Mouse (Mus musculus): ENCODE data around the gene Itga2b. TPM values are rescaled to one million over a fixed set of nuclear protein-coding genes. Genes with fewer than 3 reads are reported as not detected.

Itga2b gene
- 6.0 and 6.6 TPM in 2 replicates for polyA plus RNA-seq (2014; fragmentation: Nextera tagmentation; extraction: Ambion mirVana)

- ATAC-seq (ENCODE audit: low read depth) (no peak), DNase-seq (ENCODE audit: low spot score) (no peak)
- Histone ChIP-seq H3K27ac (replicated peaks; ENCODE audit: low read depth, low read length) (no peak within 1 kb of the TSS), H3K4me1 (ENCODE audit: control insufficient read depth, insufficient read depth, low read length) (peaks cover 20% of the 10 kb centered on the region), H3K9me3 (ENCODE audit: control insufficient read depth, low read length) (no peaks in the 10 kb centered on the region), H3K9ac (ENCODE audit: low read depth, low read length) (no peak within 1 kb of the TSS), H3K4me2 (ENCODE audit: low read depth, low read length) (no peak within 1 kb of the TSS), H3K36me3 (ENCODE audit: control insufficient read depth, insufficient read depth, low read length) (0 out of 2 replicates have a peak, but pooled peaks cover 5% of the 10 kb centered on the region), H3K27me3 (replicated peaks; ENCODE audit: control insufficient read depth, insufficient read depth, low read length) (0 out of 2 replicates have a peak, but pooled peaks cover 8% of the 10 kb centered on the region), H3K4me3 (ENCODE audit: low read depth, low read length) (no peak within 1 kb of the TSS)
- 68% methylated on average over 11 of the region's 11 CpGs for WGBS
These were observed at the start of gene Itga2b for GRCm38 (mm10) chr11:102469648-102470357. Itga2b (minus strand) TSS chr11:102470122.

GRCm38 (mm10) chr11:102514793-102515424 lies 45.0 kb upstream of the Itga2b start:
- DNase-seq (ENCODE audit: low spot score): no peak
- Histone ChIP-seq H3K36me3 (ENCODE audit: control insufficient read depth, insufficient read depth, low read length) (peaks cover 24% of the 10 kb centered on the region), H3K9ac (ENCODE audit: low read depth, low read length) (no peak overlapping the region), H3K4me2 (ENCODE audit: low read depth, low read length) (no peak overlapping the region), H3K4me3 (ENCODE audit: low read depth, low read length) (no peak overlapping the region), H3K4me1 (ENCODE audit: control insufficient read depth, insufficient read depth, low read length) (no peaks in the 10 kb centered on the region), H3K9me3 (ENCODE audit: control insufficient read depth, low read length) (no peaks in the 10 kb centered on the region), H3K27ac (replicated peaks; ENCODE audit: low read depth, low read length) (no peak overlapping the region), H3K27me3 (replicated peaks; ENCODE audit: control insufficient read depth, insufficient read depth, low read length) (no peaks in the 10 kb centered on the region)
- WGBS: 95% methylated on average over 1 of the region's 1 CpGs
- ATAC-seq (ENCODE audit: low read depth): no peak

GRCm38 (mm10) chr11:102510226-102510625 lies 40.3 kb upstream of the Itga2b start:
- Histone ChIP-seq H3K9ac (ENCODE audit: low read depth, low read length) (no peak overlapping the region), H3K27ac (replicated peaks; ENCODE audit: low read depth, low read length) (no peak overlapping the region), H3K4me3 (ENCODE audit: low read depth, low read length) (no peak overlapping the region), H3K4me2 (ENCODE audit: low read depth, low read length) (no peak overlapping the region), H3K4me1 (ENCODE audit: control insufficient read depth, insufficient read depth, low read length) (no peaks in the 10 kb centered on the region), H3K27me3 (replicated peaks; ENCODE audit: control insufficient read depth, insufficient read depth, low read length) (no peaks in the 10 kb centered on the region), H3K36me3 (ENCODE audit: control insufficient read depth, insufficient read depth, low read length) (peaks cover 39% of the 10 kb centered on the region), H3K9me3 (ENCODE audit: control insufficient read depth, low read length) (no peaks in the 10 kb centered on the region)
- DNase-seq (ENCODE audit: low spot score) (no peak), ATAC-seq (ENCODE audit: low read depth) (no peak)
- WGBS: 76% methylated on average over 6 of the region's 6 CpGs

- WGBS: 82% methylated on average over 2 of the region's 2 CpGs
- Histone ChIP-seq H3K9ac (ENCODE audit: low read depth, low read length) (no peak overlapping the region), H3K36me3 (ENCODE audit: control insufficient read depth, insufficient read depth, low read length) (peaks cover 67% of the 10 kb centered on the region), H3K4me2 (ENCODE audit: low read depth, low read length) (no peak overlapping the region), H3K4me1 (ENCODE audit: control insufficient read depth, insufficient read depth, low read length) (no peaks in the 10 kb centered on the region), H3K9me3 (ENCODE audit: control insufficient read depth, low read length) (no peaks in the 10 kb centered on the region), H3K27ac (replicated peaks; ENCODE audit: low read depth, low read length) (no peak overlapping the region), H3K4me3 (ENCODE audit: low read depth, low read length) (no peak overlapping the region), H3K27me3 (replicated peaks; ENCODE audit: control insufficient read depth, insufficient read depth, low read length) (no peaks in the 10 kb centered on the region)
- ATAC-seq (ENCODE audit: low read depth) (no peak), DNase-seq (ENCODE audit: low spot score) (no peak)
These were observed 26.8 kb upstream of the Itga2b start for GRCm38 (mm10) chr11:102496732-102497131.

- H3K9ac ChIP-seq (ENCODE audit: low read depth, low read length): no peak overlapping the region
- H3K27ac ChIP-seq (replicated peaks; ENCODE audit: low read depth, low read length): no peak overlapping the region
- ATAC-seq (ENCODE audit: low read depth) (no peak), DNase-seq (ENCODE audit: low spot score) (no peak)
- no peak overlapping the region for H3K4me2 ChIP-seq (ENCODE audit: low read depth, low read length)
- H3K36me3 ChIP-seq (ENCODE audit: control insufficient read depth, insufficient read depth, low read length): peaks cover 65% of the 10 kb centered on the region
- no peaks in the 10 kb centered on the region for H3K27me3 ChIP-seq (replicated peaks; ENCODE audit: control insufficient read depth, insufficient read depth, low read length)
- no peak overlapping the region for H3K4me3 ChIP-seq (ENCODE audit: low read depth, low read length)
- no peaks in the 10 kb centered on the region for H3K9me3 ChIP-seq (ENCODE audit: control insufficient read depth, low read length)
- WGBS: 70% methylated on average over 2 of the region's 2 CpGs
- no peaks in the 10 kb centered on the region for H3K4me1 ChIP-seq (ENCODE audit: control insufficient read depth, insufficient read depth, low read length)
These were observed 26.3 kb upstream of the Itga2b start for GRCm38 (mm10) chr11:102496206-102496605.

- Histone ChIP-seq H3K4me1 (ENCODE audit: control insufficient read depth, insufficient read depth, low read length) (no peaks in the 10 kb centered on the region), H3K4me2 (ENCODE audit: low read depth, low read length) (no peak overlapping the region), H3K27ac (replicated peaks; ENCODE audit: low read depth, low read length) (no peak overlapping the region), H3K36me3 (ENCODE audit: control insufficient read depth, insufficient read depth, low read length) (peaks cover 60% of the 10 kb centered on the region), H3K4me3 (ENCODE audit: low read depth, low read length) (no peak overlapping the region), H3K27me3 (replicated peaks; ENCODE audit: control insufficient read depth, insufficient read depth, low read length) (no peaks in the 10 kb centered on the region), H3K9me3 (ENCODE audit: control insufficient read depth, low read length) (no peaks in the 10 kb centered on the region), H3K9ac (ENCODE audit: low read depth, low read length) (no peak overlapping the region)
- ATAC-seq (ENCODE audit: low read depth): no peak
- DNase-seq (ENCODE audit: low spot score): no peak
- whole genome bisulfite sequencing: 95% methylated on average over 5 of the region's 5 CpGs
These were observed 25.8 kb upstream of the Itga2b start for GRCm38 (mm10) chr11:102495742-102496141.

GRCm38 (mm10) chr11:102495114-102495513 lies 25.2 kb upstream of the Itga2b start:
- H3K9me3 ChIP-seq (ENCODE audit: control insufficient read depth, low read length): no peaks in the 10 kb centered on the region
- no peak for ATAC-seq (ENCODE audit: low read depth)
- no peak overlapping the region for H3K27ac ChIP-seq (replicated peaks; ENCODE audit: low read depth, low read length)
- no peak overlapping the region for H3K4me3 ChIP-seq (ENCODE audit: low read depth, low read length)
- H3K9ac ChIP-seq (ENCODE audit: low read depth, low read length): no peak overlapping the region
- no peaks in the 10 kb centered on the region for H3K27me3 ChIP-seq (replicated peaks; ENCODE audit: control insufficient read depth, insufficient read depth, low read length)
- 95% methylated on average over 6 of the region's 6 CpGs for WGBS
- no peaks in the 10 kb centered on the region for H3K4me1 ChIP-seq (ENCODE audit: control insufficient read depth, insufficient read depth, low read length)
- DNase-seq (ENCODE audit: low spot score): no peak
- peaks cover 54% of the 10 kb centered on the region for H3K36me3 ChIP-seq (ENCODE audit: control insufficient read depth, insufficient read depth, low read length)
- H3K4me2 ChIP-seq (ENCODE audit: low read depth, low read length): no peak overlapping the region

GRCm38 (mm10) chr11:102494063-102494650 lies 24.2 kb upstream of the Itga2b start:
- no peak for DNase-seq (ENCODE audit: low spot score)

More at GRCm38 (mm10) chr11:102494063-102494650, 24.2 kb upstream of the Itga2b start:
- 89% methylated on average over 7 of the region's 7 CpGs for WGBS
- Histone ChIP-seq H3K36me3 (ENCODE audit: control insufficient read depth, insufficient read depth, low read length) (peaks cover 46% of the 10 kb centered on the region), H3K27ac (replicated peaks; ENCODE audit: low read depth, low read length) (no peak overlapping the region), H3K4me1 (ENCODE audit: control insufficient read depth, insufficient read depth, low read length) (no peaks in the 10 kb centered on the region), H3K9me3 (ENCODE audit: control insufficient read depth, low read length) (no peaks in the 10 kb centered on the region), H3K9ac (ENCODE audit: low read depth, low read length) (no peak overlapping the region), H3K4me3 (ENCODE audit: low read depth, low read length) (no peak overlapping the region), H3K4me2 (ENCODE audit: low read depth, low read length) (no peak overlapping the region), H3K27me3 (replicated peaks; ENCODE audit: control insufficient read depth, insufficient read depth, low read length) (no peaks in the 10 kb centered on the region)
- ATAC-seq (ENCODE audit: low read depth): no peak
